Mouse (Mus musculus) midbrain, embryonic 16.5 days (tissue): ENCODE measurements around the gene E030030I06Rik. TPM values are rescaled to one million over a fixed set of nuclear protein-coding genes. Genes with fewer than 3 reads are reported as not detected.
"Not testable (repeated sequence)": the region's sequence is repeated elsewhere in the genome, so short reads cannot be mapped to it uniquely, and the experiment has no call there.

Experiments used
- ATAC-seq: fragments of 200-750 bp; cut with Nextera tagmentation; 2 replicates; pipeline ENCODE4 v1.8.0; 2017; ENCODE audit warnings: moderate TSS enrichment
- H3K27ac ChIP-seq: fragments of 300-500 bp; sonication (generic); 2 replicates; pipeline ENCODE4 v1.5.1; 2014; ENCODE audit warnings: mild to moderate bottlenecking, low read length, mixed read lengths
- H3K27me3 ChIP-seq: fragments of 300-500 bp; sonication (generic); 2 replicates; pipeline ENCODE4 v1.6.1; 2014; ENCODE audit warnings: low read depth, low read length, mixed read lengths; ENCODE audit not compliant: control insufficient read depth, insufficient read depth
- H3K36me3 ChIP-seq: fragments of 300-500 bp; sonication (generic); 2 replicates; pipeline ENCODE4 v1.6.1; 2014; ENCODE audit warnings: mild to moderate bottlenecking, low read length, moderate library complexity, mixed read lengths; ENCODE audit not compliant: control insufficient read depth, insufficient read depth
- H3K4me1 ChIP-seq: fragments of 300-500 bp; sonication (generic); 2 replicates; pipeline ENCODE4 v1.6.1; 2014; ENCODE audit warnings: mild to moderate bottlenecking, low read length, mixed read lengths; ENCODE audit not compliant: control insufficient read depth, insufficient read depth
- H3K4me2 ChIP-seq: fragments of 300-500 bp; sonication (generic); 2 replicates; pipeline ENCODE4 v1.6.1; 2014; ENCODE audit warnings: mild to moderate bottlenecking, low read length, mixed read lengths
- H3K4me3 ChIP-seq: fragments of 300-500 bp; sonication (generic); 2 replicates; pipeline ENCODE4 v1.5.1; 2014; ENCODE audit warnings: low read depth, mild to moderate bottlenecking, low read length, moderate library complexity, mixed read lengths
- H3K9ac ChIP-seq: fragments of 300-500 bp; sonication (generic); 2 replicates; pipeline ENCODE4 v1.6.1; 2014; ENCODE audit warnings: low read depth, low read length, mixed read lengths
- H3K9me3 ChIP-seq: fragments of 300-500 bp; sonication (generic); replicated peaks from 2 replicates; pipeline ENCODE4 v1.6.1; 2014; ENCODE audit warnings: mild to moderate bottlenecking, low read length, mixed read lengths; ENCODE audit not compliant: control insufficient read depth, poor library complexity, severe bottlenecking
- WGBS: fragments of 180-500 bp; shearing (Covaris S2); extraction: QIAGEN DNeasy Blood & Tissue Kit; methylation state at CpG from one replicate; pipeline ENCODE4 v1.1.7; 2014; 5-methylcytosine and 5-hydroxymethylcytosine counted together
- polyA plus RNA-seq: library from polyadenylated mRNA; unstranded; fragments of >200 nt; fragmentation: Nextera tagmentation; extraction: Ambion mirVana; gene quantifications from 2 replicates; pipeline ENCODE4 v1.2.1, GENCODE M21; 2015

The E030030I06Rik gene
- polyA plus RNA-seq, 1 experiment from 2014 or later = 1.9 TPM

DNA sequence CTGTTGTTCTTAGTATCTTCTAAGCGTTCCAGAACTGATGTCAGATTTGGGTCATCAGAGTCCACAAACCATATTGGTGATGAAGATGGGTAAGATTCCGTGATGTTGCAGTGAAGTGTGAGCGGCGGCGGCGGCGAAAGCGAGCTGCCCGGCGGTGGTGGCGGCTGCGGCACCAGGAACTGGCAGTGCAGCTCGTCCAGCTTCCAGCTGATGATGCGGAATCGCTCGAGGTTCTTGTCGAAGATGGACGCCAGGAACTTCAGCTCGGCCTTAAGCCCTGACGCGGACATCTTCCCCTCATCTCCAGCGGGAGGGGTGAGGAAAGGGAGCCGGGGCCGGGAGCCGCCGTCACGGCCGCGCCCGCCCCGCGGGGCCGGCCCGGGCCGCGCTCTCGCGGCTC lies 5.1 kb upstream of the E030030I06Rik start:
- Histone ChIP-seq H3K4me2 (peak overlapping the region; percentile 46), H3K27me3 (peaks cover 32% of the 10 kb centered on the region), H3K4me3 (peak overlapping the region; percentile 24)
- H3K9ac ChIP-seq, ATAC-seq, H3K4me1 ChIP-seq, H3K36me3 ChIP-seq, H3K9me3 ChIP-seq, H3K27ac ChIP-seq: not testable (repeated sequence)
- WGBS = under 1% methylated on average over 38 of the region's 38 CpGs

- H3K27me3 ChIP-seq = peaks cover 34% of the 10 kb centered on the region
- ATAC-seq = not testable (repeated sequence)
Observed at GRCm38 (mm10) chr10:22153147-22153690, 4.1 kb upstream of the E030030I06Rik start.

DNA sequence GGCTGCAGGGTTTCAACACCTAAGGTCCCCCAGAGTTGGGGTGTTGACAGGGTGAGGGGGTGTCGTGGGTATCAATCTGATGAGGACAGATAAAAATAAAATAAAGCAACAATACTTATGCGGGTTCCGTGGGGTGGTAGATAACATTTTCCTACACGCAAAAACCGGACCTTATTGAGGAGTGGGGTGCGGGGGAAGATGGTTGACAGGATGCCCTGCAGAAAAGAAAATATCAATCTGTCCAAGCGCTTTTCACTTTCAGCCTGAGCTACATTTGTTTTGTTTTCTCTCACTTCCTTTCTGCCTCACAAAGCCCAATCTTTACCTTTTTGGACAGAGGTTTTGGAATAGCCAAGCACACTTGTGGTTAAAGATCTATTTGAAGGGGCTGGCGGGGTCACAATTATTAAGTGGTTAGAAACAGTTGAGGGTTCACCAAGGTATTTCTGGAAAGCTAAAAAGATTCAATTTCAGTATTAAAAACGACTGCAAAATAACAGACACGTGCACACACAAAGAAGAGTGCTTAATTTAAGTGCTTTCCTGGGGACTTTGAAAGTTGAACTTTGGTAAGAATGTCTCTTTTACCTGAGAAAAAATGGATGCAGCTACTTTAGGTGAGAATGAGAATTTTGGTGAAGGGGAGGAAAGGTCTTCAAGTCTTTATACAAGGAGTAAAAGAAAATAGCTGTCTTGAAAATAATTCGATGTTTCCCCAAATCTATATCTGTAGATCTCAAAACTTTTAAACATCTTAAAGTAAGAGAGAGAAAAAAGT lies 3.0 kb upstream of the E030030I06Rik start:
- H3K27me3 ChIP-seq = peaks cover 34% of the 10 kb centered on the region
- H3K27ac ChIP-seq, H3K9ac ChIP-seq, H3K9me3 ChIP-seq, H3K4me2 ChIP-seq, H3K4me3 ChIP-seq, ATAC-seq, H3K36me3 ChIP-seq: not testable (repeated sequence)
- H3K4me1 ChIP-seq = peaks cover 11% of the 10 kb centered on the region
- 3% methylated on average over 11 of the region's 11 CpGs for WGBS

More at GRCm38 (mm10) chr10:22153147-22153690, 4.1 kb upstream of the E030030I06Rik start:
- H3K4me3 ChIP-seq, H3K4me2 ChIP-seq, H3K27ac ChIP-seq, H3K36me3 ChIP-seq, H3K9ac ChIP-seq, H3K9me3 ChIP-seq: not testable (repeated sequence)
- peaks cover 13% of the 10 kb centered on the region for H3K4me1 ChIP-seq
- WGBS = 9% methylated on average over 7 of the region's 7 CpGs

- H3K27me3 ChIP-seq = peaks cover 27% of the 10 kb centered on the region
- not testable (repeated sequence) for H3K27ac ChIP-seq, H3K9ac ChIP-seq, H3K4me2 ChIP-seq, H3K4me3 ChIP-seq, H3K9me3 ChIP-seq, ATAC-seq, H3K36me3 ChIP-seq
- peaks cover 11% of the 10 kb centered on the region for H3K4me1 ChIP-seq
- WGBS = 1% methylated on average over 54 of the region's 55 CpGs
Observed at GRCm38 (mm10) chr10:22151056-22151862, 2.2 kb upstream of the E030030I06Rik start.

DNA sequence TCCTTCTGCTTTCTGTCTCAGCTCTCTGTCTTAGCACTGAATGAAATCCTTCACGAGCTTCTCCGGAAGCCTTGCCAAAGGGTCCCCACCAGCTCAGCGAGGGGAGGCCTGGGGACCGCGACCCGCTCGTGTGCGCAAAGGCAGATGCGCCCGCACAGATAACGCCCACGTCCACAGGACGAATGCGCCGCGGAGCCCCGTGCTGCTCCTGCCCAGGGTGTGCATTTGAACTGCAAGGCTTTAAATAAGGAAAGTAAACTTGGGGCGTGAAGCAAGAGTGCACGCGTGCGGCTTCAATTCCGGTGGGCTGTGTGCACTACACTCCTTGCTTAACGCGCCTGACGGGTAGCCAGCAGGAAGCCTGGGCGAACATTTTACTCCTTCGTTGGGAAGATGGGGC lies 1.5 kb upstream of the E030030I06Rik start:
- ATAC-seq = no peak
- H3K36me3 ChIP-seq = no peaks in the 10 kb centered on the region
- H3K4me3 ChIP-seq = peak overlapping the region; percentile 12; the same call in 1 of the 2 replicates
- no peak overlapping the region for H3K9ac ChIP-seq
- 0% methylated on average over 27 of the region's 27 CpGs for whole genome bisulfite sequencing
- H3K27me3 ChIP-seq = peaks cover 20% of the 10 kb centered on the region
- no peak overlapping the region for H3K27ac ChIP-seq
- peak overlapping the region; percentile 9; the same call in 1 of the 2 replicates for H3K4me2 ChIP-seq
- peaks cover 11% of the 10 kb centered on the region for H3K4me1 ChIP-seq
- no peaks in the 10 kb centered on the region for H3K9me3 ChIP-seq

DNA sequence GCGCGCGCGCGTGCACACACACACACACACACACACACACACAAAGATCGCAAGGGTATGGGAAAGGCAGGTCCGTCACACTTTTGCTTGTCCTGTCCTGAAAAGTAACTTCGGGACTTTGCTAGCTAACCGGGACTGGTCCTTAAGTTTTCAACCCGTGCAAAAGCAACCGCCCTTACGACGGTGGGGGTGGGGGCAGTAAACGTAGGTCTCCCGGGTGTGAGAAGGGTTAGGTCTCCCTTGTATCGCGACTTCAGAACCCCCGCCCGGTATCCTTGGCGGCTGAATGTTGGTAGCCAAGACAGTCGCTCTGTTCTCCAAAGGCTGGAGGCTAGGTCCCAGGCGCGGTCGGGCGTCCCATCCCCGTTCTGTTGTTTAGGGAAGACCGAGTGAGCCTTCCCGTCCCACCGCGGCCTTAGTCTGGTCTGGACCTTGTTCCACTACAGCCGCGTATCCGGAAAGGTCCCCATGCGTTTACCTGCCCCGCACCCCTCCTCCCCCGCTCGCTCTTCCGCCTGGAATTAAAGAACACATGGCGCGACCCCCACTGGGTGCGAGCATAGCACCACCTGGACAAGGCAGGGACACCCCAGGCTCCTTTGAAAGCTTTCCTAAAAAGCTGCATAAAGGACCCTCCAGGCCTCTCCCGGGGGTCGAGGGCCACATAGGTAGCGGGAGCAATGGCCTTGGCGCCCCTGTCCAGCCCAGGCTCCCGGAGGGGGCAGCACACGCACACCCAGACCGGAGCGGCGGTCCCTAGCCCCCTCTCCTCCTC lies 808 bp upstream of the E030030I06Rik start:
- Histone ChIP-seq H3K4me2 (peak overlapping the region; percentile 84), H3K36me3 (no peaks in the 10 kb centered on the region), H3K9me3 (no peaks in the 10 kb centered on the region), H3K27ac (no peak overlapping the region), H3K4me1 (peaks cover 11% of the 10 kb centered on the region), H3K4me3 (peak overlapping the region; percentile 50), H3K27me3 (peaks cover 16% of the 10 kb centered on the region; the same call in 1 of the 2 replicates), H3K9ac (no peak overlapping the region)
- WGBS = under 1% methylated on average over 48 of the region's 50 CpGs
- no peak for ATAC-seq

GRCm38 (mm10) chr10:22148441-22149072 lies 513 bp downstream of the E030030I06Rik start:
- Histone ChIP-seq H3K4me2 (peak overlapping the region; percentile 84), H3K36me3 (no peaks in the 10 kb centered on the region), H3K4me1 (peaks cover 11% of the 10 kb centered on the region), H3K27me3 (peaks cover 16% of the 10 kb centered on the region; the same call in 1 of the 2 replicates), H3K9me3 (no peaks in the 10 kb centered on the region), H3K4me3 (peak overlapping the region; percentile 50), H3K27ac (no peak overlapping the region), H3K9ac (peak overlapping the region; percentile 61)
- peak; percentile 86 for ATAC-seq
- 0% methylated on average over 42 of the region's 50 CpGs for WGBS

DNA sequence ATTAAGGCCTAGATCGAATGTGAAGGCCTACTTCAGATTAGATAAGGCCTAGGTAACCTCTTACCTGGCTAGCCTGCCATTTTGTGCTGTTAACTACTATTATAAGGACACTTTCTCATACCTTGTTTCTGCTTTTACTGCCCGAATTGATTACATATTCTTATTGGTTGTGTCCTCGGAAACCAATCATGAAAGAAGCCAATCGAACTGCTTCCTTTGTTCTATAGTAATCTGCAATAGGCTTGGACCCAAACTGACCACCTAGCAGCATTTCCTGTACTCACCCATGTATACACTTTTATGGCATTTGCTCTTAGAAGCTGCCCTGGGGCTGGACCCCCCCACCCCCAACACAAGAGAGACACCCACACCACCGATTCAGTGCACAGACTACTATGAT lies 6.1 kb downstream of the E030030I06Rik start:
- Histone ChIP-seq H3K9ac (no peak overlapping the region), H3K27me3 (no peaks in the 10 kb centered on the region), H3K36me3 (no peaks in the 10 kb centered on the region), H3K4me2 (no peak overlapping the region), H3K27ac (no peak overlapping the region), H3K4me3 (no peak overlapping the region), H3K9me3 (no peaks in the 10 kb centered on the region; the same call in 1 of the 2 replicates), H3K4me1 (no peaks in the 10 kb centered on the region)
- WGBS = 82% methylated on average over 5 of the region's 5 CpGs
- no peak for ATAC-seq
